Mouse (Mus musculus): Measurements from ENCODE around the gene Fnip1.

Fnip1 gene

DNA sequence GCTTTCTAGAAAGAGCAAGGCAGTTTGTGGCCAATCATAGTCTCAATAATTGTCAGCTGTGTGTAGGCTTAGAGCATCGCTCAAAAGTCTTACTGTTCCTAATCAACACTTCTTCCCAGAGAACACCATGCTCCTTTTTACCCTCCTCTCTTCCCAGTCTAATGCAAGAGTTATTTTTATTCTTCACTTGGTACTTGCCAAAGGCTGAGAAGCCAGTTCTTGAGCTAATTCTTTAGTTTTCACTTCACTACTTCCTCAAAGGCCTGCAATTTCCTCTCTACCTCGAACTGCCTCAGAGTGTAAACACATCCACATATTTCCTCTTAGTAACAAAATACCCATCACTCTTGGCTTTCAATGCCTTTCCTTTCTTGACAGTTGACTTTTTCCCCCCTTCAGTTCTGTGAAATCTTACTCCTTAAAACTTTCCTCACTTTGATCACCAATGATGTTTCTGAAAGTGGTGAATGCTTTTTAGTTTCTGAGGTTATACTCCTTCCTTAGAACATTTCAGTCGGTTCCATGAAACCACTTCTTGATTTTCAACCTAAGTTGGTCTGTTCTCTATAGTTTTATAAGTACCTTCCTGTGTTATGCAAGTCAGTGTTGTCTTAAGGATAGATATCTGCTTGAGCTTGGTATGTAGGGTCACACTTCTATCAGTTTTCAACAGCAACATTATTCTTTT is 26.7 kb downstream of the Fnip1 start:
- DNase-seq, result no peak

DNA sequence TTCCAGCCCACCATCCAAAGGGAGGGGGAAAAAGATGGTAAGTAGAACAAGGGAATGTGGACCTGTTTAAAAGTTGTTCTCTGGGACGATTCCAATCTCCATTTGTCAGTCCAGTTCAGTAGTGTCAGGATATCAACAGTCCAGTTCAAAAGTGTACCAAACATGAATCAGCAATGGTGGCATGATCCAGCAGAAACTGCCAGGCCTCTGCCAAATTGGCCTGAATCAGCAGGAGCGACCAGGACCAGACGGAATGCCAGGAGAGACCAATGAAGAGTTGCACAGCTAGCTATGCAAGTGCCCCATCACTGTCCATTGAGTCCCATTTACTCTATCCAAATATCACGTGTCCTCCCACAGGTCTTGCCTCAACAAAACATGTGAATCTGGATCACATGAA is 34.2 kb downstream of the Fnip1 start:
- DNase-seq, result no peak

DNA sequence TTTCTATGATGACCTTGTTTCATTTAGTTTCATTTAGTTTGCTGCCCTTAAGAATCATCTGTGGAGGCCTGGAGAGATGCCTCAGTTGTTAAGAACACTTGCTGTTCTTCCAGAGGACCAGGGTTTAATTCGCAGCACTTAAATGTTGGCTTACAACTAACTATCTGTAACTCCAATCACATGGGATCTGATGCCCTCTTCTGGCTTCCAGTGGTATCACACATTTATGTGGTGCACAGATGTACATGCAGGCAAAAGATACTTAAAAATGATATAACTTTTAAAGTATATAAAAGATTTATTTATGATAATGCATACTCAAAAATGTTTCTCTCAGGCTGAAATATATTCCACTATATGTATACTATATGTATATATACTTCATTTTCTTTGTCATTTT is 40.4 kb downstream of the Fnip1 start:
- peak; percentile 24 for DNase-seq

DNA sequence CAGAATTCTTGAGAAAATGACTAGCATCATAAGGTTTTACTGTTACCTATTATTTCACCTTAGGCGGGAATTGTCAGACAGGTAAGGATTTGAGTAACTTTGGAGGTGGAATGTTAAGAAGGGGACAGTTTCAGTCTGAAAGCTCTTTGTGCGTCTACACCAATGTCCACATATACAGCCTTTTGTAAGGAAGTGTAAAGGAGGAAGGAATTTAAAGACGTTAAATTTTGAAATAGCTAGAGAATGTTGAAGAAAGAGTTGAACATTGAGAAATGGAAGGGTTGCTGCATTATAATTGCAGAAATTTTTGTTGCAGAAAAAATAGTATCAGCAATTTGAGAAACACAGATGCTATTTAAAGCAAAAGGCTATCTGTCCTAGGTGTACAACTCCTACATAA is 48.0 kb downstream of the Fnip1 start:
- DNase-seq, result no peak

DNA sequence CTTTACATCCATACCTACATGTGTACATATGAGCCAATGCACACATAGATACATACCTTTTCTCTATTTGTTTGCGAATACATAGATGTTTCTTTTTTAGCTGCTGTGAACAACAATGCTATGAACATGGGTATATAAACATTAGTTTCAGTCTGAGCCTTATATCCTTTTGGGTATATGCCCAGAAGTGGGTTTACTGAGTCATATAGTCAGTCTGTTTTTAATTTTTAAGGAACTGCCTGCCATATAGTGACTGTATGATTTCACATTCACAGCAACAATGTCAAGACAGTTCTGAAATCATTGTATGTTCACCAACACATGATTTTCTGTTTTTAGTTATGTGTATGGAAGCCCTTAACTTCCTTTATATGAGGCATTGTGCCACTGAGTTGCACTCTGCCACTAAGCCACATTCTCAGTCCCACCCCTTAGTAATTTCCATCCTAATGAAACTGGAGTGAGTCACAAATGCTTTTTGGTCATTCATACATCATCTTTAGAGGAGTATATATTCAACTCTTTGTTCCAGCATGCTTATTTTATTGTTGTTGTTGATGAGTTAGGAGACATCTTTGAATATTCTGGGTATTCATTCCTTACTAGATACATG is 54.1 kb downstream of the Fnip1 start:
- no peak for DNase-seq

DNA sequence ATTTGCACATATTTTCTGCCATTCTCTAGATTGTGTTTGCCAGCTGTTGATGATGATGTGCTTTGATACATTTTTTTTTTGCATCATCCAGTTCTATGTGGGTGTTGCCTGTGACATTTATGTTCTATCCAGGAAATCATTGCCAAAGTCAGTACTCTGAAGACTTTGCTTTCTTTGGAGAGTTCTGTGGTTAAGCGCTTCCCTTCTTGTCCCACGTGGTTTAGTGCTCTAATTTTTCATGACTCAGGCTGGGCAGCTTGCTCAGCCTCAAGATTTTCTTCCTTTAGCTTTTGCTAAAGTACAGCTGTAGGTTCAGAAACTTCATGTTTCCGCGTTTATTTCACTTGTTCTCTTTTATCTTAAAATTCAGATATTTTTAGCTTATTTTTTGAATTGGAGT is 54.6 kb downstream of the Fnip1 start:
- DNase-seq, result no peak

DNA sequence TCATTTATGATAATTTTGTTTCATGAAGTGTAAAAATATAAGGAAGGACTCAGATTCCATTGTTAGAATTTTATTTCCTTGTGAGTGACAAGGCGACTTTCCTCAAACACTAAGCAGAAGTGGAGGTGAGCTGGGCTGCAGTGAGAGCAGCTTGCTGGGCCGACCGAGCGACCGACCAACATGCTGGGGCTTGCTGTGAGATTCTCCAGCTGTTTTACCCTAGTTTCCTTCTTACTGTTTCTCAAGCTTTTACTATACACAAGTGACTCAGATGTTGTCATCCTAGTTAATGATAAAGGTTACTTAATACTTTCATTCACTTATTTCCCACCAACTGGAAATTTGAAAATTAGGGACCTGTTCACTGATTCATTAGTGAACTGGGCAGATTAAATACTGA is 61.8 kb downstream of the Fnip1 start:
- DNase-seq, result no peak

DNA sequence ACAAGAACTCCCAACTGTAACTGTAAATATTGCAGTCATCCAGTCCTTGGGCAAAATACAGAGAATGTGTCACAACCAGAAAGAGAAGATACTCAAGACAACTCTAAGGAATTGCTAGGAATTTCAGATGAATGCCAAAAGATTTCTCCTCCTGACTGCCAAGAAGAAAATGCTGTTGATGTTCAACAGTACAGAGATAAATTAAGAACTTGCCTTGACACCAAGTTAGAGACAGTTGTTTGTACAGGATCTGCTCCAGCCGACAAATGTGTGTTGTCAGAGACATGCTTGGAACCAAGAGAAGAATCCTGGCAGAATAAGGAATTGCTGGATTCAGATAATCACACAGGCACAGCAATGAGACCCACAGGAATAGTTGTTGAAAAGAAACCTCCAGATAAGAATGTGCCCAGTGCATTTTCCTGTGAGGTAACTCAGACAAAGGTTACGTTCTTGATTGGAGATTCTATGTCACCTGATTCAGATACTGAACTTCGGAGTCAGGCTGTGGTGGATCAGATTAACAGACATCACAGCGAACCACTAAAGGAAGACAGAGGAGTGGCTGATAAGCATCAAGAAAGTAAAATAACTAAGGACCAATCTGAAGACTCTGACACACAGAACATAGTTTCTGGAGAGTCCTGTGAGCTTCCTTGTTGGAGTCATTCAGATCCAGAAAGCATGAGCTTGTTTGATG is 64.7 kb downstream of the Fnip1 start:
- DNase-seq, result no peak

DNA sequence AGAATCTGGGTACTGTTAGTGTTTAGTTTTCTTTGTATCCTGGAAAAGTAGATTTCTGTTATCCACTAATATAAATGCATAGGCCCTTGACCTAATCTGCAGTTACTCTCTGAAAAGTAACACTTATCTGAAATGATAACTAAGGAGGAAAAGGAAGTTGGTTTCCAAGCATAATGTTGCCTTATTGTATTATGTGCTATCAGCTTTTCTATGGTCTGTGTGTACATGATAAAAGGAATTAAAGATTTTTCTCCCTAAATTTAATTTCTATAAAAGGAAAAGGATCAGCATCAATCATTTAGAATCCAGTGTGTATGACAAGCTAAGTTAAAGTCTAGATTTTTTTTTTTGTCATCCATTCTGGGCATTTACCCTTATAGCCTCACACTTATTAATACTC is 75.6 kb downstream of the Fnip1 start:
- no peak for DNase-seq

DNA sequence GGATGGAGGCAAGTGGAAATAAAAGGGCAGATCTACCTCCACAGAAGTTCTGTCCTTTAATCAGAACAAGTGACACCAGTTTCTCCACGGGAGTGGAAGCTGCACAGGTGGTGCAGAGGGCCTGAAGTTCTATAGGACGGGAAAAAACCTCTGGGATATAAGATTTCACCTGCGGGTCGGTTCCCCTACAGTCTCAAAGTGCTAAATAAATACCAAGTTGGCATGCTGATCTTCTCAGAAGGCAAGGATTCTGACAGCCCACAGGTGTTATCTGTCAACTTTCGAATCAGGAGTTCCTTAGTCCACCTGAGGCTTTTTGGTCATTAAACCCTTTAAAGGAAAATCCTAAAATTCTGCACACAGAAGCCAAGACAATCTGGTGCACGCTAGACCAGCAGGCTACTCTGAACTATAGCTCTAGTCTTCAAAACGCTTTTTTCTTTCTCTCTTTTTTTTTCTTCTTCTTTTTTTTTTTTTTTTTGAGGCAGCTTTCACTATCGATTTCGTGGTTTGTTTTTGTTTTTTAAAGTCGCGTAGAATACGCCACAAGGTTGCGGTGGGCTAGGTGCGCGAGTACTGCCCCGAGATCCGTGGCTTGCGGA is 84.0 kb downstream of the Fnip1 start:
- DNase-seq, result no peak

DNA sequence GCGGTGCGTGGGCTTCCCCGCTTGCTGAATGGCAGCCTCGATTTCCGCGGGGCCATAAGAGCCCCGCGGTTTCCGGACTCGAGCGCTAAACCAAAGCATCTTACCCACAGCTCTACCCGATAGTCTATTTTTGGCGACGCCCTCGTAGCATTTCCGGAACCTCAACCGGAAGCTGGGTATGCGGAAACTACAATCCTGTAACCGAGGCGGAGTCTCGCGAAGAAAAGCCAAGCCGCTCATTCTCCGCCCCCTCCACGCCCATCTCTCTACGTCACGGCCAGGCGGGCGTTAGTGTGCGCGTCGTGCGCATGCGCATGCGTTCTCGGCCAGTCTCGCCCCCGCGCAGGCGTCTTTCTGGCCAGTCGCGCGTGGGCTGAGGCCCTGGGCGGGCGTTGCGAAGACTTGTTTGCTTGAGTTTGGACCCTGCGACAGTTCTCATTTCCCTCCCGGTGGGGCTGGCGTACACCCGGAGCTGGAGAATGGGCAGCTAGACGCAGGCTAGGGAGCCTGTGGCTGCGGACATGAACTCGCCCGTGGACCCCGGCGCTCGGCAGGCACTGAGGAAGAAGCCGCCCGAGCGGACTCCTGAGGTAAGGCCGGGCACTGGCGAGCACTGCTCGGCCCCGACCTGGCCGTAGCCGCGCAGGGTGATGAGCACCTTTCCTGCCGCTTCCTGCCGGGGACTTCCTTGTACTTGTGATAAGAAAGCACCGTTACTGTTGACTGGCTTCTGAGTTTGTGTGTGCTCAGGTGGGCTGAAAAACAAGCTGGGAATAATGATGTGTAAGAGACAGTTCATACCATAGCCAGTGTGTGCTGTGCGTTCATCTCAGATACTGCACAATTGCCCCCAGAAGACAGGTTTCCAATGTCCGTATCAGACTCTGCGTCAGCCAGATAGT is 84.8 kb downstream of the Fnip1 start, which contains the start of gene Rapgef6:
TSS of gene Rapgef6 (plus strand) at position 319 of the 902 bp plus-strand sequence.
- peak; percentile 99 for DNase-seq

DNA sequence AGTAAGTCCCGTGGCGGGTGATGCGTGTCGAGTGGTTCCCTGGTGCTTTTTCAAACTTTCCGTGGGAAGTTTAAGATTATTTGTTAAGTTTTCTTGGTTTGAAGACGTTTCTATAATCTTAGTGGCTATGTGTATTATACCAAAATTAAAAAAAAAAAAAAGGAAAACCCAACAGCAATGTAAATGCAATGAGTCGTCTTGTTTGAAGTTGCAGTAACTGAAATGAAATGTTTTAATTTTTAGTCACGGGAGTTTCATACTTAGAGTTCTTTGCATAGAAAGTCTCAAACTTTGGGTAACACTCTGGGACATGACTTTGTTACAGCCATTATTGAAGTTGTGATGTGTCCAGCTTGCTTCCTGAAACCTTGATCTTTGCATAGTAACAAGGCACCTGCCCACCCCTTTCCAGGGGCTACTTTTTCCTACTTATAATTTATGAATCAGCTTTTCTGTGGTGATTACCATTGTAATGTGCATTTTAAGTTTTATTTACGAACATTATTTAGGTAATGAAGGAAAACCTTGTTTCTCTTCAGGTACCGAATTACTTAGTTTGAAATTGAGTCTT is 85.5 kb downstream of the Fnip1 start:
- no peak for DNase-seq

DNA sequence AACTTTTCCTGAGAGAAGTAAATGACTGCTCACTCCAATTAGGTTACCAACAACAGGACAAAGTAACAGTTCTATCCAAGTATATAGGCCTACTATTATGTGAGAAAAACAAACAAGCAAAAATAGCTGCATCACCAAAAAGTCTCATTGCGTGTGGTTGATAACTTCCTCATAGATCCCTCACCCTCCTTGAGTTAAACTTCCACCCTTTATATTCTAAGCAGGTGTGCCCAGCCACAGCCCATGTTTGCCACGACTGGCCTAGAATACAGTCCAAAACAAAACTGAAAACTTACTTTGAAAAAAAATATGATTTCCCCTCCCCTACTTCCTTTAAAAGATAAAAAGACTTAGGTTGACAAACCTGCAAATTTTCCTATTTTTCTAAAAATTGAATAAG is 90.0 kb downstream of the Fnip1 start:
- no peak for DNase-seq

DNA sequence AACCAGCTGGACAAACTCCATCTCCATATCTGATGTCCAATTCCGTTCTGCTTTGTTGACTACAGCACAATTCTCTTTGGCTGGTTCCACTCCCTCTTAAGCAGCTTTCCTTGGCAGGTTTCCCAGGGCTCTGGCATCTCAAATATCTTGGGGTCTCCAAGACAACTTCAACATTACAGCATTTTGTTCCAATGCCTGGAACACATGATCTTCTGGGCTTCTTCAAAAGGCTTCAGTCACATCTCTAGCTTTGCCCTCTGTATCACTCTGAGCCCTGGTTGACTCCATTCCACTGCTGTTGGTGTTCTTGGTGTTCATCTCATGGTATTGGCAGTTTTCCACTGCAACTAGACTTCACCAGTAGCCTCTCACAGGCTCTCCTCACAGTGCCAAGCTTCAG is 92.4 kb downstream of the Fnip1 start:
- DNase-seq, result no peak

DNA sequence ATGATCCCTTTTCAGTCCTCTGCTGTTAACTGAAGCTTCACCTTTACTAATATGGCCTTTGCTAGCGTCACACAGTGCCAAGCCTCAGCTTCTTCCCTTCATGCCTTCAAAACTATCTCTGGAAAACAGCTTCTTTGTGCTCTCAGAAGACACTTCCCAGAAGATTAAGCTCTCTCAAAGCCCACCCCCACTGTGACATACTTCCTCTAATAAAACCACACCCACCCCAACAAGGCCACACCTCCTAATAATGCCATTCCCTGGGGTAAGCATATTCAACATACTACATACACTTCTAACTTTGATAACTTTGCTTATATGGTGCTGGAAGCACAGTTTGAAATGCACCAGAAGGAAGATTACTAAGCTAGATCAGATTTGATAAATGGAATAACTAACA is 92.9 kb downstream of the Fnip1 start:
- DNase-seq, result no peak

DNA sequence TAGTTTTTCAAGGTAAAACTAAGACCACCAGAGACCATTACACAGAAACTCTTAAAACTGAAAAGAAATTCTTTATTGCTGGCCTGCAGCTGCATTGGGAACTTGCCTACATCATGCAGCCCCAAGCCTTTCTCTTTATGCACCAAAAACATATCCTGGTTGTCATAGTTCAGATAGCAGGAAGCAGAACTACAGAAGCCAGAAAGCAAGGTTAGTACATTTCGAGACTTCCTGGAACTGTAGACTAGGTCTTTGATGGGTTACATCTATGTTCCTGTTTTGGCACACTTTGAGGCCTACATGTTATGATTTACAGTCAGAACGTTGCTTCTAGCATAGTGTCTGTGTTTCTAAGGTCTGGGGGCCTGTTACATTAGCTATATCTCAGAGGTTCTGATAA is 95.8 kb downstream of the Fnip1 start:
- DNase-seq, result no peak

DNA sequence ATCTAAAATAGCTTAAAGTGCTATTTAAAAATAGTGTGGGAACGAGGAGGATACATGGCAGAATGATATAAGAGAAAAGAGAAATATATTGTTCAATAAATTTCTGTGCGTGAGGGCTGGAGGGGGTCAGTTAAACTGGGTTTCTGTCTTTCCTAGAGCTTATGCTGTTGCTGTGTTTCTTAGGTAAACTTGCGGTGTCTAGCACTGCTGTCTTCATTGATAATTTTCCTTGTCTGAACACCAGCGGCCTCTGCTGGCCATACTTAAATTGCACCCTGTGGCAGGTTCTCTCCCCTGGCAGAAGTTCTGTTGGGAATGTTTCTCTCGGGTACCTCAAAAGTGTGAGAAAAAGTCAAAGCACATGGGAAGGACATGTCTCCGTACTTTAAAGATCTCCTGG is 96.9 kb downstream of the Fnip1 start:
- peak; percentile 69 for DNase-seq

DNA sequence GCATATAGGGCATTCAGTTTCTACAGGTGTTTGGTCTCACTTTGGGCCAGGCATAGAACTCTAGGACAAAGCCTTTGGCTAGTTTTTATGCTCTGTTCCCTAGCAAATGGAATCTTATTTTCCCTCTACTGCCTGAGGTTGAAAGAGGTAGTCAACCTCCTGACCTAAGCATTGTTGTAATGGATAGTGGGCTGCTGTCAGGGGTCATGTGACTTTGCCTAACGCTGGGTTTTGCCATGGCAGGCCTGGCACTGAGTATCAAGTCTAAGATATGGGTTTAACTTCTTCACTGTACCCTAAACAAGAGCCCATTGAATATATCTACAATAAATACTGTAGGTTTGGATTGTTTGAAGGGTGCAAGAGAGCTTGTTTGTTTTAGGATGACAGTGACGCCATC is 101.0 kb downstream of the Fnip1 start:
- no peak for DNase-seq

DNA sequence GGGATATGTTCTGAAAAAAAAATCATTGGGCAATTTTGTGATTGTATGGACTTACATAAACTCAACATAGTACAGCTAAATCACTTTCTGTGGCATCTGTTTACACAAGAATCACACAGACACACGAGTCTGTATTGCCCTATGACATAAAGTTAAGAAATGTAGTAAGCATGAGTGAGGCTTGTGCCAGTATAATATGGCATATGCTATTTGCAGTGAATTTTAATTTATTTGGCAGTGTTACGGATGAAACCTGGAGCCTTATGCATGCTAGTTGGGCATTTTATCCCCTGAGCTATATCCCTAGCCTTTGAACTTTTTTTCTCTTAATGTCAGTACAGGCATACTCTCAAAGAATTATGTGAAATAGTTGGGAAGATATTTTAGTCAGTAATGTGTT is 101.5 kb downstream of the Fnip1 start:
- no peak for DNase-seq

DNA sequence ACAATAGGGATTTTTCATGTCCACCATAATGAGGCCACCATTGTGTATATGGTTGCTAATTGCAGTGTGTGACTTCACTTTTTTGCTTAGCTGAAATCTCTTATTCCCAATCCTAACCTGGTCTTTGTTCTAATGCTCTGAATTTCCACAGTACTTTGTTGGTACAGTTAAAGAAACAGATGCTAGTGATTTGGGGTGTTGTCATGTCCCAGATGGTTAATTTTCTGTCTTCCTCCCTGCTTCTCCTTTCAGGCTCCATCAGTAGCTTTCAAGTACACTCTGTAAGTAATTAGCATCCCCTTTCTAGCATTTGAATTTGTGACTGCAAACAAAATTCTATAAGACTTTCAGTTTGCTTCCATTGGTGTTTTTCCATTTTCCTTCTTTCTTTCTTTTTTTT is 102.3 kb downstream of the Fnip1 start:
- no peak for DNase-seq

DNA sequence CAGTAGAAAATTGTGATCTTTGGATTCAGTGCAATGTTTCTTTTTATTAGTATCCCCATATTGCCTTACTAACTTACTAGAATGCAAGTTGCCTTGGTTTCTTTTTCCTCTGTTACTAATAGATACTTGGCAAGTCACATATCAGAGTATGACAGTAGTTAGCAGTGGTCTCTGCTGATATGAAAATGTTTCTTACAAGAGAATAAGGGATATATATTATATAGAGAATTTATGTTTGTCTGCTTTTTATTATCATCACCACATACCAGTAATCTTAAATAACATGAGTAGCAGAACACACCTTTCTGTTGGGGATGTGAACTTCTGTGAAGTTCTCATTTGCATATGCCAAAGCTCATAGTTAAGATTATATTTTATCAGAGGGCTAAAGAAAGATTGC is 104.4 kb downstream of the Fnip1 start:
- DNase-seq, result no peak

DNA sequence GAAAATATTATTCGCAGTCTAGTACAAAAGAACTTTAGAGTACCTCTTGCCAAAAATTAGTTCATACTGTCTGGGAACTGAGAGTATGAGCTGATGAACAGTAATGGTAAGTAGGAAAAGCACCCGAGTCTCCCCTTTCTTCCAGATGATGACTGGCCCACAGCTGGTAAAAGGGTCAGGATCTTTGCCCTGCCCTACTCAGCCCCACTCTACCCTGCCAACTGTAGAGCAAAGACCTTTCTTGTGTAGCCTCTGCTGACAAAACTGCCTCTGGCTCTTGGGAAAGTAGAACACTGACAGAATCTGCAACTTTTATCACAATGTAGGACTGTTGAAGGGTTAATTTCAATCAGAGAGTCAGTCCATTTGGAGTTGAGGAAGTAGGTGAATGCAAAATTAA is 117.0 kb downstream of the Fnip1 start:
- DNase-seq, result no peak

DNA sequence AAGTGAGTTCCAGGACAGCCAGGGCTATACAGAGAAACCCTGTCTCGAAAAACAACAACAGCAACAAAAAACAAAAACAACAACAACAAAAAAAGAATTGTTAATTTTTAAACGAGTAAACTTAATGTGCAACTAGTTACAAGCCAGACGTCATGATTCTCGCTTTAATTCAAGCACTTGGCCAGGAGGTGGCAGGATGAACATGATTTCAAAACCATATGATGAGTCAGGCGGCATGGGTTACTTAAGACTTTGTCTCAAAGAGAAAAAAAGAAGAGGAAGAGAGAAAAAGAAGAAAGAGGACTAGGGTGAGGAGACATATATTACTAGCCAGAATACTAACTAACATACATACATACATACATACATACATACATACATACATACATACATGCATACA is 124.8 kb downstream of the Fnip1 start:
- peak; percentile 2 for DNase-seq

Measured in retina, postnatal 1 day (tissue).